Mouse (Mus musculus) adrenal gland, adult 2 months (tissue): Measurements from ENCODE around the gene Cntn4. TPM values are rescaled to one million over a fixed set of nuclear protein-coding genes. Genes with fewer than 3 reads are reported as not detected.

Experiments used
- DNase-seq: peaks from one replicate; pipeline ENCODE4 v3.0.0; 2021
- polyA plus RNA-seq: library from polyadenylated mRNA; depleted of rRNA; stranded (reverse); fragments of >200 nt; gene quantifications from 2 replicates; pipeline ENCODE4 v1.2.3, GENCODE M21; 2012
- total RNA-seq, 2 experiments: library from RNA; stranded (reverse); gene quantifications; 2 replicates each; pipeline ENCODE4 v1.2.3; 2021

Gene Cntn4
- total and polyA plus RNA-seq, 3 experiments: 0.21 to 0.43 TPM; not detected in 1

- no peak for DNase-seq
These were observed 969.5 kb downstream of the Cntn4 start for GRCm38 (mm10) chr6:106646945-106647344.

GRCm38 (mm10) chr6:106663780-106664651, 986.6 kb downstream of the Cntn4 start:
- peak; percentile 53 for DNase-seq

- no peak for DNase-seq
These were observed 998.1 kb downstream of the Cntn4 start for GRCm38 (mm10) chr6:106675581-106675980.

GRCm38 (mm10) chr6:106701931-106702330, 1024.5 kb downstream of the Cntn4 start:
- DNase-seq: no peak

- no peak for DNase-seq
These were observed 1028.1 kb downstream of the Cntn4 start for GRCm38 (mm10) chr6:106705506-106706035.

- no peak for DNase-seq
These were observed 1048.2 kb downstream of the Cntn4 start for GRCm38 (mm10) chr6:106725642-106726041.

- no peak for DNase-seq
These were observed 1048.6 kb downstream of the Cntn4 start for GRCm38 (mm10) chr6:106726078-106726477.

- no peak for DNase-seq
These were observed 1050.2 kb downstream of the Cntn4 start for GRCm38 (mm10) chr6:106727703-106728102.

- no peak for DNase-seq
These were observed 1052.3 kb downstream of the Cntn4 start for GRCm38 (mm10) chr6:106729682-106730314.

GRCm38 (mm10) chr6:106732563-106732962, 1055.1 kb downstream of the Cntn4 start:
- no peak for DNase-seq

GRCm38 (mm10) chr6:106738229-106738628, 1060.8 kb downstream of the Cntn4 start:
- DNase-seq: no peak

- no peak for DNase-seq
These were observed 1062.9 kb downstream of the Cntn4 start for GRCm38 (mm10) chr6:106740244-106740825.

- DNase-seq: no peak
These were observed 1066.2 kb downstream of the Cntn4 start for GRCm38 (mm10) chr6:106743556-106744233.

GRCm38 (mm10) chr6:106745673-106746394, 1068.4 kb downstream of the Cntn4 start:
- DNase-seq: no peak

GRCm38 (mm10) chr6:106747251-106747650, 1069.8 kb downstream of the Cntn4 start:
- DNase-seq: no peak

- no peak for DNase-seq
These were observed 1070.3 kb downstream of the Cntn4 start for GRCm38 (mm10) chr6:106747804-106748203.
